Mouse (Mus musculus) gastrocnemius, postnatal 10 days (tissue): ENCODE measurements at regions not wholly inside any gene's neighbourhood (a gene's known extent, or its start where the extent isn't known, plus 50 kb on each side); places are given as distances from the start of the nearest gene placed in this dataset.

Experiments used
- DNase-seq: peaks from one replicate; pipeline ENCODE4 v3.0.0; 2021; ENCODE audit warnings: mixed read lengths

DNA sequence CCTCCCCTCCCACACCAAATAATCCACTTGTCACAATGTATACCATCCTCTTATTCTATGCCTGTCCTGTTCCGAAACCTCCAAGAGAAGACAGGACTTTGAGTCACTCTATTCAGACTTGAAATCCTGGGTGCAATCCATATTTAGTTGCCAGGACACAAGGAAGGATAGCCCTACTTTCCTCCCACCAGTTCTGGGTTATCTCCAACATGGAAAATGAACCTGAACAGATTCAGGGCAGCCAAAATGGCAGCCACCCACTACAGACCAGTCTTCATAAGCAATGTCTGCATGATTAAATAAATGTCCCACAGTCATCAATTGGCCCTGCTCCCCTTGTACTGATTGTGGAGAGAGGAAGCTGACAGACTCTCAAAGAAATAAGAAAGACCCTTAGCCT lies 110.6 kb upstream of the Adra1d start:
- DNase-seq, result no peak

DNA sequence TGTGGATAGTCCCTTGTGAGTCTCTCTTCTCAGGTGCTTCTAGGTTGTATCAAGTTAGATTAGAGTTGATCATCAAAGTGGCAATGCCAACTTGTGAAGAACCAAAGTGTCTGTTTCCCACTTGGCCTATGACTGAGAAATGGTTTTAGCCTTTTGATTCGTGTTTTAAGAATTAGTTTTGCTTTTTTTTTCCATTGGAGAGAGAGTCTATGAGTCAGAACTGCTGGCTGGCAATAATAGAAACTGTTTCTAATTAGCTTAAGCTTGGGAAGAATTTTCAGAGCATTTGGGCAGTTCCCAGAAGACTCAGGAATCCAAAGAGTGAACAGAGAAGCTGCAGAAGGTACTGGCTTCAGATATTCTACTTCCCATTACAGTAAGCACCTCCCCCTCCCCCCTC lies 110.1 kb upstream of the Adra1d start:
- no peak for DNase-seq

DNA sequence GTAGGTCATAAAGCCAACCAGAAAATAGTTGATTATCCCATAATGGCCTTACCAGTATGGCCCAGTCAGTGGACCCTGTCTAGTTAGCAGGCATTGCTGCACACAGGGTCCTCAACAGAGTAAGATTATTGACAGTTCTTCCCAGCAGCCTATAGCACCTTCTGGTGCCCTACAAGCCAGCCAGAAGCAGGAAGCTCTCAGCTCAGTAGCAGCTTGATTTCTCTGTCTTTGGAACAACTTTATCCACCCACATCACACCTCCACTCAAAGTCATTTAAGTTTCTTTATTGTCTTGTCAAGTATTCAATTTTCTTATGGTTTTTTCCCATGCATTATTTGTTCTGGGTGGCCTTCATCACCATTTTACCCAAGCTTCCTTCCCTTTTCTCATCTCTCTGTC lies 108.8 kb upstream of the Adra1d start:
- DNase-seq, result no peak

DNA sequence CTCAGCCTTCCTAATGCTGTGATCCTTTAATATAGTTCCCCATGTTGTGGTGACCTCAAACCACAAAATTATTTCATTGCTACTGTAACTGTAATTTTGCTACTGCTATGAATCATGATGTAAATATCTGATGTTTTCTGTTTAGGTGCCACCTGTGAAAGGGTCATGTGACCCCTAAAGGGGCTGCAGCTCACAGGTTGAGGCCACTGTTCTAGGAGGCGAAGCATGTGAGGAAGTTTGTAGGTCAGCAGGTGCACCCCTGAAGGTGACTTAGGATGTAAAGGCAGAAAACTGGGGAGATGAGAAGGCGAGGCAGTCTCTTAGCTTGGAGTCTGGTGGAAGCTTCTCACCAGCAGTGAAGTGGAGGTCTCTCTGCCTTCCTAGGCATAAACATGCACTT lies 105.8 kb upstream of the Adra1d start:
- no peak for DNase-seq

DNA sequence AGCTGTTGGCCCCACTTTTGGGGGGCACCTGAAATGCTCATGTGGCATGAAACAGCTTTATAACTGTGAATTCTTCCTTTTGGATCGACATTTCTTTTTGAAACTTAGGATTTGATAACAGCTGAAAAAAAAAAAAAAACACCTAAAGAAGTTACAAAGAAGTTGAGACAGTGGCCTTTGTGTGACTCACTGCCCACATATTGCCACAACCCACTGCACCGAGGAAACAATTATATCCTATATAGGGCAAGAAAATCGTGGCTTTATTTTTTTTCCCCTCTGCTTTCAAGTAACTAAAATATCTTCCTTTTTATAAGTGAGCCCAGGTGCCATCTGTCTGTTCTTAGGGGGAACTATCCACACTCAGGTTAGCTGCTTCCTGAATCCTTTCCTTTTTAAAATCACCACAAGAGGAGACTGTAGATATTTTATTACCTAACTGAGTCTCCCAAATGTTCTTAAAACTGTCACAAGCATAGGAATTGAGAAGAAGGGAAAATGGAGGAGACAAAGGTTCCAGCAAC lies 104.8 kb upstream of the Adra1d start:
- no peak for DNase-seq

DNA sequence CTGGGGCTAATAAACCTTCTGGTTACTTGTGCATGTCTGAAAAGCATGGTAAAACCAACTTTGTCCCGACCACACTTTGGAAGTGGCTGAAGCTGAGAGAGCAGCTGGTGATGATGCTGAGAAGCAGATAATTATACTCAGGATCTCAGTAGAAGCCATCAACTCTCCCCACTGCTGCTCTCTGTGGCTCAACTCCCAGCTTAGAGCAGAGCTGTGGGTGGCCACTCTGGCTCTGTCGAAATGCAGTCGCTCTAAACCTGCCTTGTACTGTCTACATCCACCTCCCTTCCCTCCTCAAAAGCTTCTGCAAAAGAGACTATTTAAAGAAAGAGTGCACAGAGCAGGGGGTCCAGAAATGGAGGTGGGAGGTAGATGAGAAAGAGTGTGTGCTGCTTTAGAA lies 102.5 kb upstream of the Adra1d start:
- DNase-seq, result no peak

DNA sequence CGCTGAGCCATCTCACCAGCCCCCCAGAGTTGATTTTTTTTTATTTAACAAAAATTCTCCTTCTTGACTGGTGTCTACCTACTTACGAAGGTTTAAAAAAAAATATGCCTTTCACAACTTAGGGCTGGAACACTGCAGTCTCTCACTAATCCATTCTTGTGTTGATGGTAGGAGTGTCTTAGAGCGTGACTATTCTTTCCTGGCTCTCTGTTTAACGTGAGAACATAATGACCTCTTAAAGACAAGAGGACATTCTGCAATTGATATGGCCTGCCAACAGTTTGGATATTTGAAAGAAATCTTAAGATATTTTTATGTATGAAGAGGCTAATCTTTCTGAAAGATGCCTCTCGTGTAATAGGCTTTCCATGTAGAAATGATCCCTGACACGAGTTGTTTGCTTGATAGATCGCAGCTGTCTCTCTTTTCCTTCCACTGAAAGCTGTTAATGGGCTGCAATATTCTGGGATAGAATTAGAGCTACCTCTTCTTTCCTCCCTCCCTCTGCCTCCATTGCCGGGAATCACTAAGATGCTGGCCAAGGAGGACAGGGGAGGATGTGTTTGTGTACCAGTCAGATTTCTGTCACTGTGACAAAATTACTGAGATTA lies 101.2 kb upstream of the Adra1d start:
- DNase-seq, result no peak

DNA sequence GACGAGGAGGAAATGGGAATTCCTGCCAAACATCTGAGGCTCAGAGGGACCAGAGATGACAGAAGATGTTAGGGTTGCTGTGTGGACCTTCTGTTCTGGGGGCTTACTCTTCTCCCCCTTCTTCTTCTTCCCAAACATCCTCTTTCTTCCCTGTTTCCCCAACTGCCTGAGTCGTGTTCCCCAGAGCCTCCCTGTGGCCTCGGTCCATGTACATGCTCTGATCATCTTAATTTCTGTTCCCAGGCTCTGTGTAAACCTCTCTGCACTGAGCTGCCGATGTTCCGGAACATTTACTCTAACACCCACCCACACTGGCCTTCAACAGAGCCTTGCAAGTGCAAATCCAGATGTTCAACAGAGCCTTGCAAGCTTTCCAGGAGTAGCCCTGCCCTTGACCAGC lies 90.1 kb upstream of the Adra1d start:
- peak; percentile 25 for DNase-seq

DNA sequence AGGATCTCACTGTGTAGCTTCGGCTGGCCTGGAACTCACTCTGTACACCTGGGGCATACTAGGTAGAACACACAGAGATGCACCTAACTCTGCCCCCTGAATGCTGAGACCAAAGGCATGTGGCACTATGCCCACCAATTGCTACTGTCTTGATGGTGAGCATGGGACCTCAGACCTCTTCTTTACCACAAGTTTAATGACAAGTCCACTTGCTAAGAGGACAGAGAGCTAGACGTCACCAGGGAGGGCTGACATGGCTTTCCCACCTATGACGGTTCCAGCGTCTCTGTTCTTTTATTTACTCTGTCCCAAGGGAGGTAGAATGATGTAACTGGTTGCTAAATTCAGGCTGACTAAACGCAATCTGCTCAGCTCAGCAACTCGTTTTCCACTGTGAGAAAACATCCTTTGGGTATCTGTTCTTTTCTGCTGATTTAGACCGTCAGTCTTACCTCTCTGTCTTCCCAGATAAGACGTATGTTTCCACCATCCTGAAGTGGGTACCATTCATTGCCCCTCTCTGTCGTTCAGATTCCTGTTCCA lies 88.6 kb upstream of the Adra1d start:
- DNase-seq, result no peak

DNA sequence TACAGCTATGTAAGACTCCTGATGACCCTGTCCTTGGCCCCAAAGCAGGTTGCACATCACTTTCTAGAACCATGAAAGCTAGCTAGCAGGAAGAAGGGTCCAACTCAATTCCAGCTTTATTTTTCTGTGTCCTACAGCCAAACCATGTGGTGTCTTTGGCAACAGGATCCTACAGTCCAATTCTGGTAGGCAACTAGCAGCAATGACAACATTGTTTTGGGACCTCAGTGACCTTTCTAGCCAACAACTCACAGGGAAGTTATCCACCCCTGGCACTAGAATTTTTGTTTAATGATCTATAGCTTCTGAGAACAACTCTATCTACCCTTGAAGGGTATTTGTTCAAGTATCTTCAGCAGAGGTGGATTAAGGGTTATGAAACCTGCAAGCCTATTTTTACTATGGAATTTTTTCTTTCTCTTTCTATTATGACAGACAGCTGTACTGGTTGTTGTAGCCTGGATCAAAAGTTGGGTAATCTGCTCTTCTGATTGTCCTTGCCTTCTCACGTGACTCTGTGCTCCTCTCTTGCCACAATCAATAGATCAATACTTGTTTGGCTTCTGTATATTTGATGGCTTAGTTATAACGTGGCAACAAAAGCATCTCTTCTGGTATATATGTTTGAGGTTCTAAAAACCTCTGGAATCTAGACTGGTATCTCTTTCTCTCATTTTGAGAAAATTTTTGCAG lies 82.2 kb upstream of the Adra1d start:
- DNase-seq, result no peak

DNA sequence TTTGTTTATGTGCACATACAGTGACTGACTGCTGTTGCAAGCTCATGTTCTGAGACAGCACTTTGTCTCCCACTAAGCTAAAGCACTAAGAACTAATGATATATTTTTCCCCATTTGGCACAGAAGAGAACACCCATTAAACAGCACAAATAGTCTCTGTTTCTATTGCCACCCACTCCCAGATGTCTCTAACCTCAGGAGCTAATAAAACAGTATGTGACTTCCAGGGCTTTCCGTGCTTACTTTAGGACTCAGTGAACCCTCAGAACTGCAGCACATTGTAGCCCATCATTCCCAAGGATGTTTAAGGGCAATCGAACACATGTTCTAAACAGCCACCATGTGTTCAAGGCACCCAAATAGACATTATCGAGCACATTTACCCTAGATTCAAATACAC lies 80.4 kb upstream of the Adra1d start:
- DNase-seq, result no peak

DNA sequence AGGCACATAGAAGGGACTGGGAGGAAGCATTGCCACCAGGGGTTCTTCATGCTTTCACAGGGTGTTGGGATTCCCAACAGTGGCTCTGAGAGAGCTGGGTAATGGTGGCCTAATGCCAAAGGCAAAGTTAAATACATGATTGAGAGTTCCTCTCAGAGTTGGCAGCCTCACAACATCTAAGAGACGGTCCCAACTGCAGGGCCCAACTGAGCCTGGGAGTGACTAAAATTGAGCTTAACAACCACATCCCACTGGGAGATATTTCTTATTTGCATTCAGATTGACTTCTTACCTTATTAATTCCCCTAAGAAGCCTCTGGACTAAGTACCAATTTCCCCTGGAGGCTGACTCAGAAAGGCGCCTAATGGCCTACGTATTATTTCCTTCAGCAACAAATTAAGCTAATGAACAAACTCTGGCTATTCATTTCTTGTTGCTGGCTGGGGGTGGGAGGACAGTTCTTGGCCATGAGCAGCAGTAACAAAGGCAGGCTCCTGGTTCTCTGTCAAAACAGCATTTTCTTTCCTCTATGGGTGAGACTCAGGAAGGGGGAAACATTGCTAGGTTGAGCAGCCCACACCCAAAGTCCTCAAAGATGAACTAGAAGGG lies 77.0 kb upstream of the Adra1d start:
- DNase-seq, result no peak

DNA sequence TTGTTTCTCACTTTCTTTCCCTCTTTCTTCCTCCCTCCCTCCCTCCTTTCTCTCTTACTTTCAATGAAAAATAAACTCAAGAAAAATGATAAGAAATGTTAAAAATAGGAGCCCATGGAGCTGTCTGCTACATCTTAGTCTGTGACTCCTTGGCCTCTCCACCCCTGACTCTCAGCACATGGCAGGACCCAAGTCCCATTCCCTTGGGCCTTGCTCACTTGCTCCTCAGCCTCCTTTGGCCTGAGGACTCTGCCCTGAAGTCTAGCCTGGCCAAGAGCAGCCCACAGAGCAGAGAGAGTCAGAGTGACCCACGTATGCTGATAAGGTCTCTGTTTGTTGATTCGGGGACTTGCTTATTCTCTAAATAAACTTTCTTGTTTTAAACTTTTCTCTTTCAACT lies 73.7 kb upstream of the Adra1d start:
- no peak for DNase-seq

DNA sequence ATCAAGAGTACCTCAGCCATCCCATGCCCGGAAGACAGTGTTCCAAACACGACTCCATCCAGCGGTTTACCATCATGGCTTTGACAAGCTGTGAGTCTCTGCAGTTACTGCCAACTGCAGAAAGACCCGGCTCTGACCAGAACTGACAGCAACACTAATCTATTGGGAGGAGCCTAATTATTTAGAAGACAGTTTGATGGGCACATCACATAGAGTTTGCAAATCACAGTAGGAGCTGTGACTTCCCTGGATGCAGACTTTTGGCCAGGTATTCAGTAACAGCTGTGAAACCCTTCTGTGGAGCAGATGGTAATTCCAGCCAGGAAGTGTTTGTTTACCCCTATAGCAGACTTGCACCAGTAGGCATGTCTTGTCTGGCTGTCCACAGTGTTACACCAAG lies 55.8 kb upstream of the Adra1d start:
- no peak for DNase-seq

DNA sequence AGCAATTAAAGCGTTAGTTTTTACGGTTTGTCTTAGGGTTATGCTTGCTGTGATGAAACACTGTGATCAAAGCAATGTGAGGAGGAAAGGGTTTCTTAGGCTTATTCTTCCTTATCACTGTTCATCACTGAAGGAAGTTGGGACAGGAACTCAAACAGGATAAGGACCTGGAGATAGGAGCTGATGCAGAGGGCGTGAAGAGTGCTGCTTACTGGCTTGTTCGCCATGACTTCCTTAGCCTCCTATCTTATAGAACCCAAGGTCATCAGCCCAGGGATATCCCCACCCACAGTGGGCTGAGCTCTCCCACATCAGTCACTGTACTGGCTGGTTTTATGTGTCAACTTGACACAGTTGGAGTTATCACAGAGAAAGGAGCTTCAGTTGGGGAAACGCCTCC lies 50.4 kb upstream of the Adra1d start:
- no peak for DNase-seq
